Mouse (Mus musculus) spleen, adult 2 months (tissue): ENCODE data around the gene Cebpzos.

Source experiments
- CTCF ChIP-seq: fragments of 200-500 bp; IDR thresholded peaks from 2 replicates; pipeline ENCODE4 v1.5.1; 2011; ENCODE audit warnings: mild to moderate bottlenecking, inconsistent platforms; ENCODE audit not compliant: insufficient read depth, insufficient read length, insufficient replicate concordance; ENCODE audit errors: extremely low read depth
- POLR2A ChIP-seq: fragments of 200-500 bp; IDR thresholded peaks from 2 replicates; pipeline ENCODE4 v1.6.1; 2011; ENCODE audit warnings: low read depth, low read length, inconsistent platforms

- TF ChIP-seq CTCF (no peak), POLR2A (no peak)
Observed at GRCm38 (mm10) chr17:78873886-78874285, 42.4 kb upstream of the Cebpzos start.
